Mouse (Mus musculus) forebrain, postnatal 0 days (tissue): ENCODE results near the gene Svbp. TPM values are rescaled to one million over a fixed set of nuclear protein-coding genes. Genes with fewer than 3 reads are reported as not detected.

Source experiments
- ATAC-seq: fragments of 200-750 bp; cut with Nextera tagmentation; 2 replicates; pipeline ENCODE4 v1.8.0; 2017; ENCODE audit warnings: mild to moderate bottlenecking, moderate library complexity
- DNase-seq: peaks from one replicate; pipeline ENCODE4 v3.0.0-alpha.2; 2015
- H3K27ac ChIP-seq: fragments of 300-500 bp; sonication (generic); 2 replicates; pipeline ENCODE4 v1.5.1; 2014; ENCODE audit warnings: low read depth, mild to moderate bottlenecking, antibody characterized with exemption, low read length, moderate library complexity, mixed read lengths
- H3K27me3 ChIP-seq: fragments of 300-500 bp; sonication (generic); 2 replicates; pipeline ENCODE4 v1.6.1; 2014; ENCODE audit warnings: mild to moderate bottlenecking, low read length, mixed read lengths; ENCODE audit not compliant: insufficient read depth
- H3K36me3 ChIP-seq: fragments of 300-500 bp; sonication (generic); 2 replicates; pipeline ENCODE4 v1.6.1; 2014; ENCODE audit warnings: mild to moderate bottlenecking, moderate library complexity; ENCODE audit not compliant: insufficient read depth
- H3K4me1 ChIP-seq: fragments of 300-500 bp; sonication (generic); 2 replicates; pipeline ENCODE4 v1.6.1; 2014; ENCODE audit warnings: antibody characterized with exemption; ENCODE audit not compliant: insufficient read depth
- H3K4me2 ChIP-seq: fragments of 300-500 bp; sonication (generic); 2 replicates; pipeline ENCODE4 v1.6.1; 2014; ENCODE audit warnings: low read depth, mild to moderate bottlenecking, moderate library complexity
- H3K4me3 ChIP-seq: fragments of 300-500 bp; sonication (generic); 2 replicates; pipeline ENCODE4 v1.5.1; 2014; ENCODE audit warnings: low read depth, low read length, mixed read lengths
- H3K9ac ChIP-seq: fragments of 300-500 bp; sonication (generic); 2 replicates; pipeline ENCODE4 v1.6.1; 2014; ENCODE audit warnings: mild to moderate bottlenecking
- H3K9me3 ChIP-seq: fragments of 300-500 bp; sonication (generic); 2 replicates; pipeline ENCODE4 v1.6.1; 2016; ENCODE audit warnings: low read length
- CTCF ChIP-seq: sonication (generic); IDR thresholded peaks from 2 replicates; pipeline ENCODE4 v1.5.1; 2016; ENCODE audit warnings: antibody characterized with exemption, control low read depth, low read depth
- WGBS: fragments of 180-500 bp; shearing (Covaris S2); extraction: QIAGEN DNeasy Blood & Tissue Kit; methylation state at CpG from one replicate; pipeline ENCODE4 v1.1.7; 2014; 5-methylcytosine and 5-hydroxymethylcytosine counted together
- polyA plus RNA-seq: library from polyadenylated mRNA; unstranded; fragments of >200 nt; fragmentation: Nextera tagmentation; extraction: Ambion mirVana; gene quantifications from 2 replicates; pipeline ENCODE4 v1.2.1, GENCODE M21; 2015
- total RNA-seq: library from RNA; depleted of rRNA; stranded (reverse); fragments of >200 nt; gene quantifications from 2 replicates; pipeline ENCODE4 v1.2.3, GENCODE M21; 2014

Svbp gene
- total and polyA plus RNA-seq, 2 experiments from 2014 or later, result 124 to 227 TPM

DNA sequence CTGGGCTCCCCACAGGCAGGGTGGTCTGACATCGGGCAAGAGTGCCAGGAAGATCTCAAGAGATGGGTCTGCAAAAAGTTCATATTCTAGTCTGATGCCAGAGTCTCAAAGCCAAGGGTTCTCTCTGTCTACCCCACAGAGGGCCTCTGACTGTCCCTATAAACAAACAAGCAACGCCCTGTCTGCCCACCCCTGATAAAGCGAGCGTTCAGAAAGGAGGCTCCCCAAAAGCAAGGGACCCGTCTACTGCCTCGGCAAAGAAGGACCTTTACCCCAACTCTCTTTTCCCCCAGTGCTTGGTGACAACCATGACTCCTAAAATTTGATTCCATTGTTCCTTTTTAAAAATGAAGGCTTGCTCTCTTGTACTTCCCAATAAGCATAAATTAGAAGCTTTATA is 5.2 kb upstream of the Svbp start, which contains the start of gene Ermap:
Gene Ermap, minus strand, starts transcription at position 148 of the 400 bp plus-strand sequence.
- no peaks in the 10 kb centered on the region for H3K27me3 ChIP-seq
- H3K4me2 ChIP-seq, result no peak within 1 kb of the TSS
- no peak within 1 kb of the TSS for H3K4me3 ChIP-seq
- no peaks in the 10 kb centered on the region for H3K36me3 ChIP-seq
- 75% methylated on average over 6 of the region's 6 CpGs for WGBS
- no peaks in the 10 kb centered on the region for H3K9me3 ChIP-seq
- H3K9ac ChIP-seq, result no peak within 1 kb of the TSS
- ATAC-seq, result no peak
- no peak for DNase-seq
- no peak for TF ChIP-seq CTCF
- H3K27ac ChIP-seq, result no peak within 1 kb of the TSS
- no peaks in the 10 kb centered on the region for H3K4me1 ChIP-seq

DNA sequence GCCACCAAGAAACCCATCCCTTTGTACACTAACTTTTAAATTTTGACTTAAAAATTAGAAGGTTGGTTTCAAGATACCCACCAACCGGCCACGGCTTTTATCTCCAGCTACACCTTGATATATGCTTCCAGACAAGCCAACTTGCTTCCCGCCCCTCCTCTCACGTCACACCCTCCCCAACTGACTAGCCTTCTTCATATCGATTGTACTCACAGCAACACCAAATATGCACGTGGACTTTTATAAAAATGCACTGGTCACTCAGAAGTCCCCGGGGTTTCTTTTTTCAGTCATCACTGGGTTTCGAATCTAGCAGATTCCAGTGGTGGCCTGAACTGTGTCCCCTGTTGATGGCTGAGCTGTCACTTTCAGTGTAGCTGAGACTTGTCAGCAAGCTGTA is 4.5 kb upstream of the Svbp start:
- WGBS, result 86% methylated on average over 8 of the region's 8 CpGs

DNA sequence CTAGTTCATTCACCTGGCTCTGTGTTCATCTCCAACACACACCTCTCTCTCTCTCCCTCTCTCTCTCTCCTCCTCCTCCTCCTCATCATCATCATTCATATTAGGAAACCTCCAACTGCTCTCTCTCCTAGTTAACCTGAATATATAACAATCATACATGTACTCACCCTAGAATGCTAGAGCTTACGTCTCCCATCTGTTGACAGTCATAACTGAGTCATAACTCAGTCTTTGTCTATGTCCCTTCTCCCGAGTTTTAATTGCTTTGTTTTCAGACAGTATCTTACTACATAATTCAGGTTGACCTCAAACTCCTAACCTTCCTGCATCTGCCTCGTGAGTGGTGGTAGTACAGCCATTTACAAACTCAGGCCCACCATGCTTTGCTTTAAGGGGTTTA is 3.8 kb upstream of the Svbp start:
- Histone ChIP-seq H3K4me1 (no peaks in the 10 kb centered on the region), H3K36me3 (no peaks in the 10 kb centered on the region), H3K27ac (no peak overlapping the region), H3K4me3 (no peak overlapping the region), H3K4me2 (no peak overlapping the region), H3K9ac (no peak overlapping the region), H3K9me3 (no peaks in the 10 kb centered on the region), H3K27me3 (no peaks in the 10 kb centered on the region)
- TF ChIP-seq CTCF, result no peak
- ATAC-seq (no peak), DNase-seq (no peak)
- WGBS, result 72% methylated on average over 3 of the region's 3 CpGs

More for the DNA sequence above, 4.5 kb upstream of the Svbp start:
- no peak for TF ChIP-seq CTCF
- Histone ChIP-seq H3K4me2 (no peak overlapping the region), H3K4me3 (no peak overlapping the region), H3K9me3 (no peaks in the 10 kb centered on the region), H3K9ac (no peak overlapping the region), H3K27ac (no peak overlapping the region), H3K27me3 (no peaks in the 10 kb centered on the region), H3K36me3 (no peaks in the 10 kb centered on the region), H3K4me1 (no peaks in the 10 kb centered on the region)
- ATAC-seq, result no peak
- no peak for DNase-seq

DNA sequence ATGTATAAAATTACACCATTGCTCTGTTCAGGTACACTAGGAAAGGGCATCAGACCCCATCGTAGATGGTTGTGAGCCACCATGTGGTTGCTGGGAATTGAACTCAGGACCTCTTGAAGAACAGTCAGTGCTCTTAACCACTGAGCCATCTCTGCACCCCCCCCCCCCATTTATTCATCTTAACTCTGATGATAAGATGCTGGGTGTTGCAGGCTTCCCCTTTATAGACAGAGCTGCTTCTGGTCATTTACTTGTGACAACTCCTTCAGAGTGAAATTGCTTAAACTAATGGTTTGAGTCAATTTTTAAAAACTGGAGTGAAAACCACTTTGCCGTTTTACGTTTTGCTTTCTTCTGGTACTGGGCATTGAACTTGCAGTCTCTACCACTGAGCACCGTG is 2.3 kb upstream of the Svbp start:
- no peaks in the 10 kb centered on the region for H3K27me3 ChIP-seq
- no peaks in the 10 kb centered on the region for H3K36me3 ChIP-seq
- TF ChIP-seq CTCF, result no peak
- 95% methylated on average over 4 of the region's 4 CpGs for WGBS
- no peak overlapping the region for H3K27ac ChIP-seq
- no peak overlapping the region for H3K9ac ChIP-seq
- peaks cover 9% of the 10 kb centered on the region for H3K4me1 ChIP-seq
- no peak for ATAC-seq
- H3K9me3 ChIP-seq, result no peaks in the 10 kb centered on the region
- no peak for DNase-seq
- no peak overlapping the region for H3K4me3 ChIP-seq
- H3K4me2 ChIP-seq, result no peak overlapping the region

DNA sequence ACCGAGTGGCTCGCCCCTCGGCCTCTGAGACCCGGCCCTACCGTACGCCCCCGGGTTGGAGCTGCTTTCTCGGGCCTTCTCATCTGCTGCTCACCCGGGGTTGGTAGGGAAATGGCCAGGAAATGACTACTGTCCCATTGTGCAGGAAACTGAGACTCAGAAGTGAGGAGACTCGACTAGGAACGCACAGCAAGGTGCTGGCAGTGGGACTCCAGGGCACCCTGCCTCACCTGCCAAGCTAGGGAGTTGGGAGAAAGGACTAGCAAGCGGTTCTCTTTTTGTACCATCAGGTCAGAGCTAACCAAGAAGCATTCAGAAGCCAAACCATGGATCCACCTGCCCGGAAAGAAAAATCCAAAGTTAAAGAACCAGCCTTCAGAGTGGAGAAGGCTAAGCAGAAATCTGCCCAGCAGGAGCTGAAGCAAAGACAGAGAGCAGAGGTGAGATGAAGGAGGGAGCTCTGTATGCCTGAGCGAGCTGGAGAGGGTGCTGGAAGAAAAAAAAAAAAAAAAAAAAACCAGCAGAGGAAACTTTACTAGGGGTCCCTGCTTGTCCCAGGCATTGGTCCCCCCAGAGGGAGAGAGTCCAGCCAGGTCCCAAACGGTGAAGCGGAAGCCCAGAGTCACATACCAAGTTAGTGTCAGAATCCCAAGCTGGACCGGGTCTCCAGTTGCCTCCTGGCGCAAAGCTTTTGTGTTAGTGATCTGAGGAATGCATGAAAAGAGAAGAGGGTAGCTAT is 645 bp downstream of the Svbp start:
- Histone ChIP-seq H3K9me3 (no peaks in the 10 kb centered on the region), H3K9ac (peak overlapping the region; percentile 94), H3K4me2 (peak overlapping the region; percentile 66), H3K4me1 (peaks cover 14% of the 10 kb centered on the region), H3K36me3 (peaks cover 3% of the 10 kb centered on the region), H3K4me3 (peak overlapping the region; percentile 74), H3K27ac (peak overlapping the region; percentile 81), H3K27me3 (no peaks in the 10 kb centered on the region)
- TF ChIP-seq CTCF, result no peak
- ATAC-seq (no peak; the same call in 1 of the 2 replicates), DNase-seq (no peak)
- 5% methylated on average over 18 of the region's 18 CpGs for WGBS

DNA sequence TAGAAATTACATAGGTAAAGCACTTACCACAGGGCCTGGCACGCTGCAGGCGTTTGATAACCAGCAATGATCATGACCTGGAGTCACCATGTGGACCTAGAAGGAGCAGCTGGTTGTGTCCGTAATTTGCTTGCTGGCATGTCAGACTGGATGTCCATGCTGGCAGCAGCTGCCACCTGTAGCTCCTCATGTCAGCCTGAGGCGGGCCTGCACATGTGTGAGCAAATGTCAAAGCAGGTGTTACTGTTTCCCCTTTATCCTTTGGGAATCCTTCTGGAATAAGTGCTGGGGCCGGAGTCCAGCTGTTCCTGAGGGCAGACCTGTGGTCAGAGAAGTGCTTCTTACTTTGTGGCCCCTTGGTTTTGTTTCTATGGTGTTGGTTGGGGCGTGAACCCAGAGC is 3.0 kb downstream of the Svbp start:
- no peak for DNase-seq
- WGBS, result 86% methylated on average over 6 of the region's 6 CpGs
- TF ChIP-seq CTCF, result no peak

DNA sequence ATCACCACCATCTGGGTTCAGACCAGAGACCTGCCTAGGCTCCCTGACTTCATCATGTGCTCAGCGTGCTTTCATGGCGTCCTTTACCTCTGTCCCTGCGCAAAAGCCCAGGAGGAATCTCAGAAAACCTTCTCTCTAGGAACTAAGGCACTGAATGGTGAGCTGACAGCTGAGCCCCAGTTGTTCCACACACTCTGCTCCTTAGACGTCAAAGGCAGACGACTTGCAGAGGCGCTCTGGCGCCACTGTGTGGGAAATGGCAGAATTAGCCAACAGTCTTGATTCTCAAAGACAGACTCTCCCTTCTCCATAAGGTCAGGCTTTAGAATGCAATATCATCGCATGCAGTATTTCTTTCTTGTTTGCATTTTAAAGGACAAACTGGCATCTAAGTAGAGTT is 9.6 kb downstream of the Svbp start:
- ATAC-seq, result peak; percentile 85

More for the DNA sequence above, 3.0 kb downstream of the Svbp start:
- no peak overlapping the region for H3K4me2 ChIP-seq
- H3K9me3 ChIP-seq, result no peaks in the 10 kb centered on the region
- H3K4me1 ChIP-seq, result peaks cover 14% of the 10 kb centered on the region
- H3K27ac ChIP-seq, result no peak overlapping the region
- H3K36me3 ChIP-seq, result peaks cover 16% of the 10 kb centered on the region
- no peak for ATAC-seq
- no peaks in the 10 kb centered on the region for H3K27me3 ChIP-seq
- no peak overlapping the region for H3K9ac ChIP-seq
- no peak overlapping the region for H3K4me3 ChIP-seq

More for the DNA sequence above, 9.6 kb downstream of the Svbp start:
- no peak overlapping the region for H3K9ac ChIP-seq
- H3K9me3 ChIP-seq, result no peaks in the 10 kb centered on the region
- H3K27me3 ChIP-seq, result no peaks in the 10 kb centered on the region
- peaks cover 16% of the 10 kb centered on the region for H3K36me3 ChIP-seq
- no peaks in the 10 kb centered on the region for H3K4me1 ChIP-seq
- TF ChIP-seq CTCF, result peak; percentile 90
- H3K4me3 ChIP-seq, result no peak overlapping the region
- H3K4me2 ChIP-seq, result no peak overlapping the region
- whole genome bisulfite sequencing, result 18% methylated on average over 8 of the region's 8 CpGs
- DNase-seq, result peak; percentile 79
- no peak overlapping the region for H3K27ac ChIP-seq
